Mouse (Mus musculus) kidney, postnatal 10 days (tissue): ENCODE data around the gene Cdk17.

ENCODE experiments used
- DNase-seq: peaks from one replicate; pipeline ENCODE4 v3.0.0; 2021; ENCODE audit warnings: mixed read lengths

Cdk17 gene

GRCm38 (mm10) chr10:93231893-93232292 is 71.2 kb downstream of the Cdk17 start:
- no peak for DNase-seq

GRCm38 (mm10) chr10:93233665-93234194 is 73.1 kb downstream of the Cdk17 start:
- no peak for DNase-seq

GRCm38 (mm10) chr10:93234692-93235091 is 74.0 kb downstream of the Cdk17 start:
- DNase-seq, result no peak

- peak; percentile 32 for DNase-seq
These were observed 78.6 kb downstream of the Cdk17 start for GRCm38 (mm10) chr10:93239201-93239806.

DNA sequence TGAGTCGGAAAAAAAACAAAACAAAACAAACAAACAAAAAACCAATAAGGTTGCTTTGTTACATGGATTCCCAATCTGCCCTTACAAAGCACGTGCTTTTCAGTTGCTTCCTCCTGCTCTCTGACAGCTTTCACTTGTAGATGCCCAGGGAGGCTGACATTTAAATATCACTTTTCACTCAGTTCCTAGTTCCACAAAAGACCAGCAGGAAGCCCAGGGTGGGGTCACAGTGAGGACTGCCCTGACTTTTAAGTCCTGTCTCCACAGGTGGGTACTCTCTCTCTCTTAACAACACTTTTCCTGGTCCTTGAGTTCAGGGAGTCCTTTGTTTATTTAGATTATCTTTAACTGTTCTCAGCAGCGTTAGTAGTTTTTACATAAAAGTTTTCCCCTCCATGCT is 81.5 kb downstream of the Cdk17 start:
- no peak for DNase-seq

- no peak for DNase-seq
These were observed 82.2 kb downstream of the Cdk17 start for GRCm38 (mm10) chr10:93242861-93243260.

- no peak for DNase-seq
These were observed 83.6 kb downstream of the Cdk17 start for GRCm38 (mm10) chr10:93244209-93244705.

DNA sequence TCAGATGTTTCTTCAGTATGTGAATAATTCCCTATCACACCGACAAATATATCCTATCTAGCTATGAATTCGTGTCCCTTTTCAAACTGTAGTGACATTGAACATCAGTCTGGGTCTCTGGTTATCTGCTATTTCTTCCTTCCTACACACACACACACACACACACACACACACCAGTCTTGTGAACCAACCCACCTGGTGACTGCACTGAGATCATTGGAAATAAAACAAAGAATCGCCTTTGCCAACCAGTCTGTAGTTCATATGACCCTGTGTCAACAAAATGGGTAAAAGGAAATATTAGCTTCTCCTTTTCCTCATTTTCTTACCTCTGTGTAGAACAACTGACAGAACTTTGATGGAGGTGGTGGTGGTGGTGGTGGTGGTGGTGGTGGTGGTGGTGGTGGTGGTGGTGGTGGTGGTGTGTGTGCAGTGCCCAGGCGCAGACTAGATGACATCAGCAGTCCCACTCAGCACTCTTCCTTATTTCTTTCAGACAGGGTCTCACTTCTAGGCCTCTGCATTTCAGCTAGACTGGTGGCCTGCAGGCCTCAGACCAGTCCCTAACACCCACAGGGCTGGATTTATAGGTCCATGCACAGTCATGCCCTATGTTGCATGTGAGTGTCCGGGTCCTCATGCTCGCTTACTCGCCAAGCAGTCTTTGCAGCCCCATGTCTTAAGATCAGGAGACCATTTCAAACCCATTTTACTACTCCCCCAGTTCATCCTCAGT is 85.7 kb downstream of the Cdk17 start:
- no peak for DNase-seq

- no peak for DNase-seq
These were observed 86.7 kb downstream of the Cdk17 start for GRCm38 (mm10) chr10:93247422-93247821.

- no peak for DNase-seq
These were observed 87.2 kb downstream of the Cdk17 start for GRCm38 (mm10) chr10:93247902-93248301.

DNA sequence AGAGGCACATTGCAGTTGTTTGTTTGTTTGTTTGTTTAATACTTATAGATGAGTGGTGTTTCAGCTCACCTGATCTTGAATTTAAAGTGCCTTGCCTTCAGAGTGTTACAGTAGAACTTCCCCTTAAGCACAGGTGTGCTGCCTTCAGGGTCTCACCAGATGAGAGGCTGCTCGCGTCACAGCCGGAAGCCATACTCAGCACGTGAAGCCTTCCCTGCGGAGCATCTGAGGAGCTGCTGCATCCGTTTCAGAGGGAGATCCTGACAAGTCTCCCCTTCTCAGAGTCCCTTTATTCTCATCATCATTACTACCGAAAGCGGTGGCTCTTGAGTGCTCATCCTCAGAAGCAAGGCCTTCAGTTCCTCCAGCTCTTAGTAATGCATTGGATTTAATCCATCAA is 87.7 kb downstream of the Cdk17 start:
- DNase-seq, result no peak

GRCm38 (mm10) chr10:93249901-93250300 is 89.2 kb downstream of the Cdk17 start:
- DNase-seq, result no peak

- no peak for DNase-seq
These were observed 90.0 kb downstream of the Cdk17 start for GRCm38 (mm10) chr10:93250436-93251317.

DNA sequence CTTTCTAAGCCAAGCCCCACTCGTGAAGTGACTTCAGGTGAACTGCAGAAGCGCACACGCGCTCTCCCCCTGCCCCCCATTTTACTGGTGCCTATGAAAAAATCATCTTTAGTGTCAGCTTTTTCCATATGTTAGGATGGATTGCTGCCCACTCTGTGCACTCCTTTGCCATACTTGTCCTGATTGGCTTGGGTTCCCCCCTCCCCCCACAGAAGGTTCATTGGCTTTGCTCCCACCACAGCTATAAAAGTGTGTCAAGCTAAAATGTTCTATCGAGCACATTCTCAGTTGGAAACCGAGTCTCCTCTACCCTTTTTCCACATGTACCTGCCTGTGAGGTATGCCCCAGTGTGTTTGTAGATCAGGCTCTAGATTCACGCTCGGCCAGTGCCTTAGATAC is 90.8 kb downstream of the Cdk17 start:
- DNase-seq, result no peak

- no peak for DNase-seq
These were observed 92.0 kb downstream of the Cdk17 start for GRCm38 (mm10) chr10:93252661-93253060.

DNA sequence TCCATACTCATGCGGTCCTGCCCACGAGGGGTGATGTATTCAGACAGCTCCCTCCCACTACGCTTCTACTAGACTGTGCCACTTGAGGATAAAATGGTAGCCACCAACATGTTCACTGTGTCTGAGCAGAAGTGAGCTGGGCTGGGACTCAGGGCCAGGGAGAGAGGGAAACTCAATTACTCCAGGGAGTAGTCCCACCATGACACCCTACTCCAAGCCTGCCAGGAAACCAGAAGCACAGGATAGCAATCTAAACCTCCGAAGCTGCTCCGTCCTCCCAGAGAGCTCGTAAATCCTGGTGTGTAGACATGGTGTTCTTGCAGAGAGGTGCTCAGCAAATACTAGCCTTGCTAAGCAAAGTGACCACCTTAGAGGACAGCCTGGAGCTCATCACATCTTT is 92.5 kb downstream of the Cdk17 start:
- DNase-seq, result no peak

- DNase-seq, result peak; percentile 12
These were observed 94.6 kb downstream of the Cdk17 start for GRCm38 (mm10) chr10:93255294-93255693.

DNA sequence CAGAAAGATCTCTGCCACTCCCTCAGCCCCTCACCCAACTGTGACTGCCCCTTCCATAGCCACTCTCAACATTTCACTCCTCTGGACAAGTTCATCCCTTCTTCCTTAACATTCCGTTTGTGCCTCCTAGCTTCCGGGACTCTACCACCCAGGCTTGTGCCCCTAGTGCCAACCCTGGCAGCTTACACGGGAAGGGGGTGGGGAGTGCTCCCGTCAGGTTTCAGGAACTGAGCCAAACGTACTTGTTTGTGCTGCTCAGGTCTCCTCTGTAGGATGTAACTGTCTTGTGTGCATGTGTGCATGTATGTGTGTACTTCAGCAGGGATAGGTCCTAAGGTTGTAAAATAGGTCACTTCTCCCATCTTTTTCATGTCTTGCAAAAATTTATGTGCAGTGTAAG is 99.2 kb downstream of the Cdk17 start:
- peak; percentile 29 for DNase-seq

- DNase-seq, result peak; percentile 69
These were observed 100.7 kb downstream of the Cdk17 start for GRCm38 (mm10) chr10:93261132-93261980.

DNA sequence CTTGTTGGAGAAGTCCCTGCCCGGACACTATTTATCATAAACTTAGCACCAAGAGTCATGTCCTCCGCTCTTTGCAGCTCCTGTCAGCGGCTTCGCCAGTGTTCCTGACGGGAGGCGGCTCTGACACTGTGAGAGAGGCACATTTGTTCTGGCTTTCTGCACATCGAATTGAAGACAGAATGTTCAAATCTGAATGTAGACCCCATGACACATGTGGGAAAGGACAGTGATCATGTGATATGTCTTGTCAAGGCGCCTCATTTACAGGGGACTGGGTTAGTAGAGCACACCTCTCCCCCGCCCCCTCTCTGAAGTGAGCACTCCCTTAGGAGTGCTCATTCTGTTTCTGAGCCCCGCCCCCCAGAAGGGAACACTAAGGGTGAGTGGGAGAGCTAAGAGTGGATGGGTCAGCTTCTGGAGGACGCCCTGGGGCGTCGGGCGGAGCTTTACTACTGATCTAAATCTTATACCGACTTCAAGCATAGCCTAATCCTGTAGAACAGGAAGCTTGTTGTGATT is 101.4 kb downstream of the Cdk17 start:
- DNase-seq, result peak; percentile 57

GRCm38 (mm10) chr10:93263431-93263830 is 102.8 kb downstream of the Cdk17 start:
- no peak for DNase-seq

GRCm38 (mm10) chr10:93264001-93264400 is 103.3 kb downstream of the Cdk17 start:
- DNase-seq, result no peak
